Mouse (Mus musculus) T-cell, adult 66 days (primary cell): Measurements from ENCODE around the gene Lypd5. TPM values are rescaled to one million over a fixed set of nuclear protein-coding genes. Genes with fewer than 3 reads are reported as not detected.

Experiments
- total RNA-seq, 2 experiments: library from RNA; stranded (reverse); gene quantifications; 3 replicates in 1 of 2; 4 replicates in 1 of 2; pipeline ENCODE4 v1.2.4; 2023

The Lypd5 gene
- total RNA-seq = not detected

DNA sequence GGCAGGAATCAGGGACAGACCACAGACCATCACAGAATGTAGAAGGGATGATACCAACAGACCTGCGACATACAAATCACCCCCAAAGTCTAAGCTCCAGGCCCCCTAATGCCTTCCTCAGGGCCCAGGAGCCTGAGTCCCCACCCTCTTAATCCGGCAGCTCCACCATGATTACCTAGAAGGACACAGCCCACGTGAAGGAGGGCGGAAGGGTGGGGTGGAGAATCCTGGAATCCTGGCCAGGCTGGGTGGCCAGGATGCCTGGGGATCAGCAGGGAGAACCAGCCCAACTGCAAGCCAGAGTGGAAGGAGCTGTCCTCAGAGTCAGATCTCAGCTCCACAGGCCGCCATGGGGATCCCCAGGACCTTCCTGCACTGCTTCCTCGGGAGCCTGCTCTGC, at the start of gene Lypd5:
Gene Lypd5 (plus strand): TSS at position 301 of the 400 bp plus-strand sequence.

DNA sequence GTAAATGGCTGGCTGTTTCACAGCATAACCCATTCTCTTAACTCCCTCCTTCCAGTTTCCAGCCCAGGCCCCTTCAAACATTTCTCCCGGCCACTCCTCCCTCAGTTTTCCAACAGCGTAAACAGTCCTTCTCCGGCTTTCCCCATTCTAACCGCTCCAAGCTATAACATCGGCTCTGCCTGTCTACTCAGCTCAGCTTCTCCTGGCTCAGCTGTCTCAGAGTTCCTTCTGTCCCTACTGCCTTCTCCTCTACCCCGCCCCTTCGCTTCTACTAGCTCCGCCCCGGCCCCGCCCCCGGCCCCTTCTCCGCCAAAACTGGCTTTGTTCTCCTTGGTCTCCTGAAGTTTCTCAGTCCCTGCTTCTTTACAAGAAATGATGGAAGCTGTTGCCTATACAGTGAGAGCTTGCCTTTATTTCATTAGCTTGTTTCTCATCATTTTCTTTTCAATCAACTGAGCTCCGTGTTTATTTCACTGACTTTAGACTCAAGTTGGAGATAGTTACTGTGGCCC, 48.2 kb upstream of the Lypd5 start, which contains the start of gene Zfp61:
Gene Zfp61 (minus strand): TSS at position 462 of the 512 bp plus-strand sequence.

DNA sequence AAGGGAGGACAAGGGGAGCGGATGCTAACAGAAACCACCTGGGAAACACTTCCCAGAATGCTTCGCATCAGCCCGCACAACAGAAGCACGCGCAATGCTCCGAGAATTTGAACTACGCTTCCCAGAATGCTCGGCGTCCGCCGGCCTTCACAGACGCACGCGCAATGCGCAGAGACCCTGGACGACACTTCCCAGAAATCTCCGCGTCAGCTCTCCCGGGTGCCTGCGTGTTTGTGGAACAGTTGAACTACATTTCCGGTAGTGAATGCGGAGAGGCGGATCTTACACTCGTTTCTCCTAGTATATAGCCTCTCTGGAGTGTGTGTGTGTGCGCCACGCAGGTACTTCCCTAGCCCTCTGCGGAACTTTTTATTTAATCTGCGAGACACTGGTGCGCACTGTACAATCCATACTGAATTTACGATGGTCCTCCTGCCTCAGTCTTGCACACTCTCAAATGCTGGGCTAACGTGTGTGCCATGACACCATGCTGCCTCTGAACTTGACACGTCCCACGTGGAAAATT, 32.4 kb upstream of the Lypd5 start, which contains the start of gene Zfp94:
Gene Zfp94 (minus strand): TSS at position 100 of the 526 bp plus-strand sequence.

DNA sequence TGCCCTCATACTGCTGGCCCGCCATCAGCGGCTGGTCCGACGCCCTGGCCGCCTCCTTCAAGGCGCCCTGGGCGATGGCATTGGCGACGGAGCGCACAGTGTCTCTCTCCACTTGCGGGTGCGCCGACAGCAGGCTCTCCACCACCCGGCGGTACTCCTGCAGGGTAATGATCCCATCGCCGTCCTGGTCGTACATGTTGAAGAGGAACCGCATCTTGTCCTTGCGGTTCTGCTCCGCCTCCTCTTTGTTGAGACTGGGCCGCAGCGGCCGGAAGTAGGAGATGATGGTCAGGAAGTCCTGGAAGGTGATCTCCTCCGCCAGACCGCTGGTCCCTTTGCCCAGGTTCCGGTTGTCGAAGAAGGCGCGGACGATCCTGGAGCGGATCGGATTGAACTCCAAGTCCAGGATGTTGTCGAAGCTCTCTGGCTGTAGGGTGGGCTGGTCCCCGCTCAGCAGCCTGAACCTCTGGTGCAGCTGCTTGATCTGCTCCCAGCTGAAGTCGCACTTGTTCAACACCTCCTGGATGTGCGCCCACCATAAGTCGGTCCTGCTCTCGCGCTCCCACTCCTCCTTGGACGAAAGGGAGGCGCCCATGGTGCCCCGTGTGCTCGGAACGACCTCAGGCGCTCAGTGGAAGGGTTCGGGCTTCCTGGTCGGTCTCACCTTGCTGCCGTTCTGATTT, 15.6 kb upstream of the Lypd5 start, which contains the start of gene Tescl:
Gene Tescl (minus strand): TSS at position 633 of the 683 bp plus-strand sequence.

DNA sequence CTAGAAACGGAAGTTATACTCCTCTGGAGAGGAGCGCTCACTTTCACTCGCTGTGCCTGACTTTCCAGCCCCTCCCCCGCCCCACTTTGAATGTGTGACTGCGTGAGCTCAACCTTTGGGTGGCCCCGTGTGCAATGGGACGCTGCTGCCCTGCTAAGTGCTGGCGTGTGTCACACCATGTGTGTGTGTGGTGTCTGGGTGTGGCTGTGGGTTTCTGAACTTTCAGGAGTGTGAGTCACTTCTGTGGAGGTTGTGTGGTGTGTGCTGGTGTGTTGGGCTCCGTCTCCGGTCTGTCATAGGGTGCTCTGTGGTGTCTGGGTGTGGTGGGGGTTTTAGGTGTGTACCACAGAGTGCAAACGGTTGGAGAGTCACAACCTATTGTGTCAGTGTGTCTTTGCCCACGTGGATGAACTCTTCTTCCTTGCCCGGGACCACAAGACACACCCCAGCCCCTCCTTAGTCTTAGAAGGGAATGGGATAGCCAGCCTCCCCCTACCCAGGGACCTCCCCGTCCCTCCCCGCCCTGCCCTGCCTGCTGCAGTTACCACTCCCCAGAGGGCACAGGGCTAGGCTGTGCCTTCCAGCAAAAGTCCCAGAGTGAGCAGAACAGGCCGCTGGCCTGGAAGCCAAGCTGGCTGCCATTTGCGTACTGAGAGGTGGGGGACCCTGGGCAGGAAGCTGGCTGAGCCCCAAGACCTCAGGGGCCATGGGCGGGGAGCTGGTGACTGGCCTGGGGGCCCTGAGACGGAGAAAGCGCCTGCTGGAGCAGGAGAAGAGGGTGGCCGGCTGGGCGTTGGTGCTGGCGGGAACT, 20.9 kb downstream of the Lypd5 start, which contains the start of gene Kcnn4:
Gene Kcnn4 (plus strand): TSS at position 533 of the 811 bp plus-strand sequence.

DNA sequence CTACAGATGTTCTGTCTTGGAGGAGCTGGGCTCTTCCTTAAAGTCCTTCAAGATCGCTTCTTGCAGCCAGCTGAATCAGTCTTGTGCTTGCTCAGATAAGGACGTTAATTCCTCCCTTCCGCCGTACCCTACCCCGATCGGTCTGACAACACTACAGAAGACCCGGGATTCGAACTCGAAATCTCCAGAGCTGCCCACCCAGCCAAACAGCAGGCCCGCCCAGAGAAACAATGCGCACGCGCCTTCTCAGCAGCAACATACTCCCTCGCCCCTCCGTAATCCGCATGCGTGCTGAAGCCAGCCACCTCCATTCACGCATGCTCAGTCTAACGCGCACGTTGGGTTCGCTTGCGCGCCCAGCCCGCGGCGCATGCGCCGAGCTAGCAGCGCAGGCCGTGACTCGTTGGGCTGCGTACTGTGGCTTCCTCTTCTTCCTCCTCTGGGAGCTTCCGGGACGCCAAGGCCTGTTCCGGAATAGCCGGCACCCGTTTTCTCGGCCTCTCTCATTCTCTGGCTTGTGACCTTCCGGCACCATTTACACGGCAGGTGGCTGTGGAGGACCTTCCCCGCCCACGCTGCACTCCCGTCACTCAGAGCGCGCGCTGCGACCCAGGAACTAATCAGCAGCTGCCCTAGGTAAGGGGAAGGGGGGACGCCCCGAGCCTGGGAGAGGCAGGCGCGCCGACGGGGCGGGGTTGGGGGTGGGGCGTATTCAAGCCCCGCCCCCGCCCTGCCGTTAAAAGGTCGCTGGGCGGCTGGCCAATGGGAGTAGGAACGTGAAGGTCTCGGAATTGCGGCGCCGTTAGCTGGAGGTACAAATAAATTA, 50.5 kb downstream of the Lypd5 start, which contains the start of gene Smg9:
Gene Smg9 (plus strand): TSS at position 364 of the 826 bp plus-strand sequence.

Other genes with a start within 250 kb of the Lypd5 start
- 1 to 10 TPM; 5.9 to 6.7 TPM for gene Zfp112, start 236.9 kb upstream of the Lypd5 start, total RNA-seq
- gene Zfp235, start 215.0 kb upstream of the Lypd5 start, total RNA-seq = 10 to 100 TPM; 10.0 to 10.5 TPM
- under 1 TPM; 0.24 to 0.84 TPM for gene Zfp114, start 174.1 kb upstream of the Lypd5 start, total RNA-seq
- gene Zfp111, start 137.8 kb upstream of the Lypd5 start, total RNA-seq = under 1 TPM; 0.18 to 0.29 TPM
- gene Zfp109, start 111.6 kb upstream of the Lypd5 start, total RNA-seq = 1 to 10 TPM; 4.1 to 6.1 TPM
- under 1 TPM; 0.55 to 0.59 TPM for gene Zfp108, start 94.4 kb upstream of the Lypd5 start, total RNA-seq
- 1 to 10 TPM; 1.8 to 2.8 TPM for gene Zfp93, start 78.8 kb upstream of the Lypd5 start, total RNA-seq
- gene Zfp61, start 48.0 kb upstream of the Lypd5 start, total RNA-seq = 10 to 100 TPM; 13.8 to 15.5 TPM
- gene Zfp94, start 32.5 kb upstream of the Lypd5 start, total RNA-seq = 1 to 10 TPM; 6.0 to 6.6 TPM
- gene Tescl, start 15.3 kb upstream of the Lypd5 start, total RNA-seq = not detected
- 100 to 1,000 TPM; 172 to 196 TPM for gene Kcnn4, start 21.1 kb downstream of the Lypd5 start, total RNA-seq
- gene Smg9, start 50.4 kb downstream of the Lypd5 start, total RNA-seq = 100 to 1,000 TPM; 117 to 120 TPM
- 10 to 100 TPM in 1 of 2 experiments, 1 to 10 TPM in 1; 5.4 to 11.9 TPM for gene Irgc1, start 103.1 kb downstream of the Lypd5 start, total RNA-seq
- 100 to 1,000 TPM; 116 to 136 TPM for gene Plaur, start 113.3 kb downstream of the Lypd5 start, total RNA-seq
- gene Cadm4, start 132.8 kb downstream of the Lypd5 start, total RNA-seq = under 1 TPM in 1 of 2 experiments, not detected in 1; 0.26 TPM
- gene Zfp428, start 157.8 kb downstream of the Lypd5 start, total RNA-seq = 1 to 10 TPM in 1 of 2 experiments, under 1 TPM in 1; 0.90 to 1.2 TPM
- gene AC161166.1, start 163.3 kb downstream of the Lypd5 start, total RNA-seq = not detected
- 10 to 100 TPM; 13.3 to 14.4 TPM for gene Irgq, start 181.5 kb downstream of the Lypd5 start, total RNA-seq
- gene Pinlyp, start 196.9 kb downstream of the Lypd5 start, total RNA-seq = not detected
- 10 to 100 TPM; 55.1 to 56.1 TPM for gene Xrcc1, start 197.1 kb downstream of the Lypd5 start, total RNA-seq
- 1 to 10 TPM; 4.1 to 7.9 TPM for gene Ethe1, start 238.3 kb downstream of the Lypd5 start, total RNA-seq
- not detected for gene Zfp575, start 238.4 kb downstream of the Lypd5 start, total RNA-seq